Mouse (Mus musculus) neural tube, embryonic 14.5 days (tissue): Measurements from ENCODE around the gene Capn11. TPM values are rescaled to one million over a fixed set of nuclear protein-coding genes. Genes with fewer than 3 reads are reported as not detected.
"Not testable (repeated sequence)": the region's sequence is repeated elsewhere in the genome, so short reads cannot be mapped to it uniquely, and the experiment has no call there.

ENCODE experiments used
- ATAC-seq: fragments of 200-750 bp; cut with Nextera tagmentation; 2 replicates; pipeline ENCODE4 v1.8.0; 2017; ENCODE audit warnings: low read depth, mild to moderate bottlenecking, moderate TSS enrichment, moderate library complexity
- H3K27ac ChIP-seq: fragments of 300-500 bp; sonication (generic); 2 replicates; pipeline ENCODE4 v1.5.1; 2014; ENCODE audit warnings: low read depth, mild to moderate bottlenecking, control low read depth, low read length, moderate library complexity, mixed read lengths
- H3K27me3 ChIP-seq: fragments of 300-500 bp; sonication (generic); 2 replicates; pipeline ENCODE4 v1.6.1; 2014; ENCODE audit warnings: low read length; ENCODE audit not compliant: control insufficient read depth, insufficient read depth
- H3K36me3 ChIP-seq: fragments of 300-500 bp; sonication (generic); 2 replicates; pipeline ENCODE4 v1.6.1; 2014; ENCODE audit warnings: low read length, mixed read lengths; ENCODE audit not compliant: control insufficient read depth, insufficient read depth
- H3K4me1 ChIP-seq: fragments of 300-500 bp; sonication (generic); 2 replicates; pipeline ENCODE4 v1.6.1; 2014; ENCODE audit warnings: low read length; ENCODE audit not compliant: control insufficient read depth, insufficient read depth
- H3K4me2 ChIP-seq: fragments of 300-500 bp; sonication (generic); 2 replicates; pipeline ENCODE4 v1.6.1; 2014; ENCODE audit warnings: mild to moderate bottlenecking, low read depth, low read length, control low read depth
- H3K4me3 ChIP-seq: fragments of 300-500 bp; sonication (generic); 2 replicates; pipeline ENCODE4 v1.5.1; 2014; ENCODE audit warnings: low read depth, low read length, control low read depth, mixed read lengths
- H3K9ac ChIP-seq: fragments of 300-500 bp; sonication (generic); replicated peaks from 2 replicates; pipeline ENCODE4 v1.6.1; 2014; ENCODE audit warnings: low read depth, mild to moderate bottlenecking, control low read depth, low read length, mixed read lengths
- H3K9me3 ChIP-seq: fragments of 300-500 bp; sonication (generic); 2 replicates; pipeline ENCODE4 v1.6.1; 2016; ENCODE audit warnings: low read length; ENCODE audit not compliant: control insufficient read depth
- WGBS: fragments of 180-500 bp; shearing (Covaris S2); extraction: QIAGEN DNeasy Blood & Tissue Kit; methylation state at CpG from one replicate; pipeline ENCODE4 v1.1.7; 2014; 5-methylcytosine and 5-hydroxymethylcytosine counted together
- polyA plus RNA-seq: library from polyadenylated mRNA; unstranded; fragments of >200 nt; fragmentation: Nextera tagmentation; extraction: Ambion mirVana; gene quantifications from 2 replicates; pipeline ENCODE4 v1.2.1, GENCODE M21; 2014

Capn11 gene
- polyA plus RNA-seq, 1 experiment from 2014 or later, result not detected

DNA sequence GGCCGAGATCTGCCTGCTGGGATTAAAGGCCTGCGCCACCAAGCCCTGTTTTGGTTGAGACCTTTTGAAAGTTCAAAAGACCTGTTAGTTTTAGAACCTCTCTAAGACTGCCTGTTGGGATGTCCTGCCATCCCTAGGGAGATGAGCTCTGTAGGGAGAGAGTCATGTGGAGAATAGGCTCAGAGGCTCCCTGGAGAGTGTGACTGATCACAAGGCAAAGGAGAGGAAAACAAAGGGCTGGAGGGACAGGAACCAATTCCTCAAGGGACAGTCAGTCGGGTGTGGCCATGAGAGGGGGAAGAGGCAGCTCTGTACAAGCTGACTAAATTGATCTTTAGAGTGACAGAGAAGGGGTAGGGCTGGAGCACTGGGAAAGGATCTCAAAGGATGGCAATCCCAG lies 31.0 kb downstream of the Capn11 start:
- 28% methylated on average over 3 of the region's 3 CpGs for WGBS
- H3K4me2 ChIP-seq, result no peak overlapping the region
- H3K27me3 ChIP-seq, result no peaks in the 10 kb centered on the region
- H3K36me3 ChIP-seq, result no peaks in the 10 kb centered on the region
- H3K9me3 ChIP-seq, result no peaks in the 10 kb centered on the region
- no peak overlapping the region for H3K4me3 ChIP-seq
- H3K9ac ChIP-seq, result no peak overlapping the region
- no peak overlapping the region for H3K27ac ChIP-seq
- H3K4me1 ChIP-seq, result 0 out of 2 replicates have a peak, but pooled peaks cover 5% of the 10 kb centered on the region
- no peak for ATAC-seq

DNA sequence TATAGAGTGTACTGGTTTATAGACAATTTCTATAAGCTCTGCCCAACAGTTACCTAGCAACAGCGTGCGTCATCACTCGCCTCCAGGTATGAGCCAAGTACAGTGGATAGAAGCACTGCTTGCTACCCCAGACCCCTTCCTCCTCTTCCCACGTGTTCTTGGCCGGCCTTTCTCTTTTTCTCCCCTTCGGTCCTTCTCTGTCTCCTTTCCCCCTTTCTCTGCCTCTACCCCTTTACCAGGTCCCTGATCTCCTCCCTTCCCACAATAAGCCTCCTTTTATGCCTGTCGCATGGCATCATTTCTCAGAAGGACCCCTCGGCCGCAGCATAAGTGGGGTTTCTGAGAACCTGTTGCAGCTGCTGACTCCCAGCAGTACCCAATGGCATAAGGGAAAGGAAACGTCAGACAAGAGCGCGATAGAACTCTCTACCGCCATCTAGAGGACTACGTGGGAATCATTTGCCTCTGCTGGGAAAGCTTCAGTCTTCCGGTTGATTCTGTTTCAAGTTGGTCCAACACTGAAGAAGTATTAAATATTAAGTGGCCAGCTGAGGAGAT lies 32.5 kb downstream of the Capn11 start:
- Histone ChIP-seq H3K36me3 (no peaks in the 10 kb centered on the region), H3K9ac (no peak overlapping the region), H3K27ac (no peak overlapping the region), H3K27me3 (no peaks in the 10 kb centered on the region), H3K4me1 (0 out of 2 replicates have a peak, but pooled peaks cover 5% of the 10 kb centered on the region), H3K4me3 (no peak overlapping the region), H3K4me2 (no peak overlapping the region), H3K9me3 (no peaks in the 10 kb centered on the region)
- peak; percentile 47; the same call in 1 of the 2 replicates for ATAC-seq
- 32% methylated on average over 15 of the region's 15 CpGs for WGBS

DNA sequence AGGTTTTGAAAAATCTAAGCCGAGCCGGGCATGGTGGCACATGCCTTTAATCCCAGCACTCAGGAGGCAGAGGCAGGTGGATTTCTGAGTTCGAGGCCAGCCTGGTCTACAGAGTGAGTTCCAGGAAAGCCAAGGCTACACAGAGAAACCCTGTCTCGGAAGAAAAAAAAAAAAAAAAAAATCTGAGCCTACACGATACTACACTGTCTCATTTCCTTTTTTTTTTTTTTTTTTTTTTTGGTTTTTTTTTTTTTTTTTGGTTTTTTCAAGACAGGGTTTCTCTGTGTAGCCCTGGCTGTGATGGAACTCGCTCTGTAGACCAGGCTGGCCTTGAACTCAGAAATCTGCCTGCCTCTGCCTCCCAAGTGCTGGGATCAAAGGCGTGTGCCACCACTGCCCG lies 35.7 kb downstream of the Capn11 start:
- not testable (repeated sequence) for H3K36me3 ChIP-seq, H3K27me3 ChIP-seq

DNA sequence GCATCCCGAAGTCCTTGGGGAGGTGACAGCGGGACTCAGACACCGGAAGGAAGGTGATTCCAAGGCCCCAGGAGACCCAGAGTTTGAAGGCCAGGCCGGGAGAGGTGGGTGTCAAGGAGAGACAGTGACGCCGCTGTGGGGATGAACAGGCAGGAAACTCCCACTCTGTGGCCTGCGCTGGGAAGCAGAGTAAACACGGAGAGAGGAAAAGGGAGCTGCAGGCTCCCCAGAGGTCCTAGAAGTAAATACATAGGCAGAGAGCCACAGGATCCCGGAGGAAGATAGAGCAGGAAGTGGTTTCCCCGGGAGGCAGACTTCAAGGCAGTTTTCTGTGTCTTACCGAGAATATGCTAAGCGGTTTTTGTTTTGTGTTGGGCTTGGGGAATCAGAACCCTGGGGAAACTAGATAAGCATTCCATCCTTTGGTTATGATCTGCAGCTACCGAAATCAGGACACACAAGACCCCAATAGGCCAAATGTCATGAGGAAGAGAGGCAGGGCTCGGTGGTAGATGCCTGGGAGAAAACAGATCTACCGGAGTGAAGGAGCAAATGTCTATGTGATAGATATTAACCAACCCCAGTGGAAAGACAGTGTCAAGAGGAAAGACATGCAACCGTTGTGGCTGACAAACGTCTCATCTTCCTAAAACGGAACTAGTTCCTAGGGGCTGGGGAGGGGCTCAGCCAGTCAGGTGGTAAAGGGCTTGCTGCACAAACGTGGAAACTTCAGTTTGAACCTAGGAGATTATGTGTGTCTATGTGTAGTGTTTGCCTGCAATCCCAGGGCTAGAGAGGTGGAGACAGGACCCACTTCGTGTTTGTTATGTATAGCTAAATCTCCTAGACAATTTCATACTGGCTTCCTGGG lies 39.5 kb downstream of the Capn11 start:
- Histone ChIP-seq H3K27me3 (no peaks in the 10 kb centered on the region), H3K4me1 (no peaks in the 10 kb centered on the region), H3K27ac (peak overlapping the region; percentile 19; the same call in 1 of the 2 replicates), H3K4me3 (no peak overlapping the region), H3K9ac (no peak overlapping the region), H3K36me3 (no peaks in the 10 kb centered on the region), H3K4me2 (no peak overlapping the region; the same call in 1 of the 2 replicates), H3K9me3 (no peaks in the 10 kb centered on the region)
- no peak for ATAC-seq
- 28% methylated on average over 20 of the region's 20 CpGs for WGBS

More for the DNA sequence above, 35.7 kb downstream of the Capn11 start:
- H3K9ac ChIP-seq, H3K4me2 ChIP-seq, H3K27ac ChIP-seq, H3K4me3 ChIP-seq, ATAC-seq, H3K4me1 ChIP-seq, H3K9me3 ChIP-seq: not testable (repeated sequence)
- WGBS, result 93% methylated on average over 8 of the region's 8 CpGs

DNA sequence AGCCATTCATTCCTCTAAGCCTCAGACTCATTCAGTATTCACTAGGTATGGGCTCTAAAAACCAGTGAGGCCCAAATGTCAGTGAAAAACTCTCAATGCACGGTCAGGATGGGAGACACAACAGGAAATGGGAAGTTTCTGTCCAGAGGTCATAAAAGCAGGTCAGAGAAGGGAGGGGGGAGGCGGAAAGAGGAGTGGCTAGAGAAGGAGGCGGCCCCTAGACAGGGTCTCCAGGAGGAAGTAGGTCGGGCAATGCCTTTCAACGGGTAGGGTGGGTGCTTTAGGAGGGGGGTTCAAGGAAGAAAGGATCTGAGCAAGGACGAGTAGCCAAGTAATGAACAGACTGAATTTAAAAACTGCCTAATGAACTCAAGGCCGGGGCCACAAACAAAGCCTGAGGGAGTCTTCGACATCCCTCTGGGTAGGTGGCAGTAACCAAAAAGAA lies 40.2 kb downstream of the Capn11 start:
- Histone ChIP-seq H3K9ac (no peak overlapping the region), H3K4me1 (no peaks in the 10 kb centered on the region), H3K4me3 (no peak overlapping the region), H3K36me3 (no peaks in the 10 kb centered on the region), H3K9me3 (no peaks in the 10 kb centered on the region), H3K27me3 (no peaks in the 10 kb centered on the region), H3K4me2 (no peak overlapping the region), H3K27ac (peak overlapping the region; percentile 19; the same call in 1 of the 2 replicates)
- ATAC-seq, result no peak
- 7% methylated on average over 8 of the region's 8 CpGs for WGBS

DNA sequence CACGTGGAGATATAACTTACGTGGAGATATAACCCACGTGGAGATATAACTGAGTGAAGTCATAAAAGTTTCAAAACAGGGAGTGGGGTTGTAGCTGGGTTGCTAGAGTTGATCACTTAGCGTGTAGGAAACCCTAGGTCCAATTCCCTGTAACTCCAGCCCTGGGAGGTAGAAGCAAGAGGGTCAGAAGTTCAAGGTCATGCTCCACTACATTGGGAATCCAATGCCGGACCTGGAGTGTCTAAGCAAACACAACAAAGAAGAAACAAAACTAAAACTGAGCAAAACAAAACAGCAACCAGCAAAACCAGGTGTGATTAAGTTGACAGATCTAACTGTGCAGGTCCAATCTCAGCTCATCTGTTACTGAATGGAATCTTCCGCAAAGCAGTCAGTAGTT lies 41.5 kb downstream of the Capn11 start:
- no peak overlapping the region for H3K9ac ChIP-seq
- no peak overlapping the region for H3K27ac ChIP-seq
- H3K36me3 ChIP-seq, result no peaks in the 10 kb centered on the region
- H3K27me3 ChIP-seq, result no peaks in the 10 kb centered on the region
- H3K4me3 ChIP-seq, result no peak overlapping the region
- no peaks in the 10 kb centered on the region for H3K9me3 ChIP-seq
- no peak overlapping the region for H3K4me2 ChIP-seq
- 93% methylated on average over 6 of the region's 6 CpGs for WGBS
- no peak for ATAC-seq
- no peaks in the 10 kb centered on the region for H3K4me1 ChIP-seq

DNA sequence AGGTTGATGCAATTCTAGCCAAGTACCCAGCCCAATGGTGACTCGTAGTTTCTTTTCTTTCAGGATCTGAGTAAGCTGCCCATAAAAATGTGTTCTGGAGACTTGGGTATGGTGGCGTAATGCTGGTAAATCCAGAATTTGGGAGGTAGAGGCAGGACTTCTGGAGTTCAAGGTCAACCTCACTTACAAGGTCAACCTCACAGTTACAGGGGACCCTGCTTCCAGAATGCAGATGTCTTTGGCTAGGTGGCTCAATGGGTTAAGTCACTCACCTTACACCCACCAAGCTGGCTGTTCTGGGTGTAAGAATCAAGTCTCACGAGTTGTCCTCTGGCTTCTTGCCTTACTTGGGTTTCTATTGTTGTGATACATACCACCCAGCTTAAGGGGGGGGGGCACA lies 42.4 kb downstream of the Capn11 start:
- whole genome bisulfite sequencing, result 86% methylated on average over 3 of the region's 3 CpGs
- no peaks in the 10 kb centered on the region for H3K36me3 ChIP-seq

DNA sequence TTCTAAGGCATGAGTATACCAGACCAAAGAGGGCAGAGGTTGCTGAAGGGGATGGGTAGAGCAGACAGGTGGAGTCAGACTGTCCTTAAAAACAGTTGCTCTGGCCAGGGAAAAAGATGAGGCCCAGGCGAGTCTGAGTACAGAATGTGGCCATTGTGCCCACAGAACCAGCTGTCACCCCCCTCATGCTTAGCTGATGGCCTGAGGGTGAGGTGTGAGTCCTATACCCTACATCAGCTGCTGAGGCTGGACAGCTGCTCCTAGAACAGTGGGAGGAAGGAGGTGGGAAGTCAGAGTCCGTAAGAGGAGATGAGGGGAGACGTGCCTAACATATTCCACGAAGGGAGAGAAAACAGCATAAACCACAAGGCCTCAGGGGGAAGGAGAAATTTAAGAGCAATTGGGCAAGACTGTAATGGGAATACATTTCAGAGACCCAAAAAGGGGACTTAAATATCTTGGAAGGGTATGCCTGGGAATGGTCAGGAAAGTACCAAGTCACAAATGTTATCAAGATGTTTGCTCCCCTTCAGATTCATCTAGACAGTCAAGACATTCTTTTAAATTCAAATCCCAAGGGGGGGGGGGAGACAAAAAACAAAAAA lies 43.0 kb downstream of the Capn11 start:
- 48% methylated on average over 4 of the region's 4 CpGs for WGBS
- Histone ChIP-seq H3K4me2 (no peak overlapping the region), H3K27ac (no peak overlapping the region), H3K4me1 (no peaks in the 10 kb centered on the region), H3K9me3 (no peaks in the 10 kb centered on the region), H3K4me3 (no peak overlapping the region), H3K36me3 (no peaks in the 10 kb centered on the region), H3K9ac (no peak overlapping the region), H3K27me3 (no peaks in the 10 kb centered on the region)
- no peak for ATAC-seq

More for the DNA sequence above, 42.4 kb downstream of the Capn11 start:
- Histone ChIP-seq H3K27me3 (no peaks in the 10 kb centered on the region), H3K4me3 (no peak overlapping the region), H3K4me2 (no peak overlapping the region), H3K27ac (no peak overlapping the region), H3K4me1 (no peaks in the 10 kb centered on the region), H3K9me3 (no peaks in the 10 kb centered on the region), H3K9ac (no peak overlapping the region)
- no peak for ATAC-seq

DNA sequence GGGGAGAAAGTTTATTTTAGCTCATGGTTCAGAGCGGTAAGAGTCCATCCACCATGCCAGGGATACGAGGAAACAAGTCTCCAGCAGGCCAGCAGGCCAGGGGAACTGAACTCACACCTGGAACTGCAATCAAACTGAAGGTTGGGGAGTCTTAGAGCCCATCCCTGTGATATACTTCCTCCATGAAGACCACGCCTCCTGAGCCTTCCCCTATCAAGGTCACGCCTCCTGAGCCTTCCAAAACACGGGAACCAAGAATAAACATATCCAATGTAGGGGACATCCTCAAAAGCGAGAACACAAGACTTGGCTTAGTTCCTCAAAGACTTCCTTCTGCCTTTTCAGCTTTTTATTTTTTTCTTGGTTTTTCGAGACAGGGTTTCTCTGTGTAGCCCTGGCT lies 46.2 kb downstream of the Capn11 start:
- 87% methylated on average over 7 of the region's 7 CpGs for WGBS
- Histone ChIP-seq H3K4me3 (no peak overlapping the region), H3K9ac (no peak overlapping the region), H3K4me1 (no peaks in the 10 kb centered on the region), H3K27me3 (no peaks in the 10 kb centered on the region), H3K27ac (no peak overlapping the region), H3K9me3 (no peaks in the 10 kb centered on the region), H3K36me3 (no peaks in the 10 kb centered on the region), H3K4me2 (no peak overlapping the region)
- ATAC-seq, result no peak
